Mouse (Mus musculus) kidney, embryonic 15.5 days (tissue): ENCODE measurements around the gene Tnni2. TPM values are rescaled to one million over a fixed set of nuclear protein-coding genes. Genes with fewer than 3 reads are reported as not detected.

Experiments
- ATAC-seq: fragments of 200-750 bp; cut with Nextera tagmentation; replicated peaks from 2 replicates; pipeline ENCODE4 v1.8.0; 2017; ENCODE audit warnings: moderate TSS enrichment; ENCODE audit not compliant: low FRiP score
- H3K27ac ChIP-seq: fragments of 300-500 bp; sonication (generic); 2 replicates; pipeline ENCODE4 v1.5.1; 2015; ENCODE audit warnings: mild to moderate bottlenecking, inconsistent platforms
- H3K27me3 ChIP-seq: fragments of 300-500 bp; sonication (generic); 2 replicates; pipeline ENCODE4 v1.6.1; 2015; ENCODE audit warnings: inconsistent platforms
- H3K36me3 ChIP-seq: fragments of 300-500 bp; sonication (generic); 2 replicates; pipeline ENCODE4 v1.6.1; 2015; ENCODE audit warnings: inconsistent platforms
- H3K4me1 ChIP-seq: fragments of 300-500 bp; sonication (generic); 2 replicates; pipeline ENCODE4 v1.6.1; 2015; ENCODE audit warnings: inconsistent platforms
- H3K4me2 ChIP-seq: fragments of 300-500 bp; sonication (generic); 2 replicates; pipeline ENCODE4 v1.6.1; 2015; ENCODE audit warnings: moderate library complexity, mild to moderate bottlenecking, inconsistent platforms
- H3K4me3 ChIP-seq: fragments of 300-500 bp; sonication (generic); replicated peaks from 2 replicates; pipeline ENCODE4 v1.5.1; 2015; ENCODE audit warnings: mild to moderate bottlenecking, inconsistent platforms
- H3K9ac ChIP-seq: fragments of 300-500 bp; sonication (generic); 2 replicates; pipeline ENCODE4 v1.6.1; 2015; ENCODE audit warnings: mild to moderate bottlenecking, inconsistent platforms
- H3K9me3 ChIP-seq: fragments of 300-500 bp; sonication (generic); replicated peaks from 2 replicates; pipeline ENCODE4 v1.6.1; 2016; ENCODE audit warnings: inconsistent platforms
- WGBS: fragments of 180-500 bp; shearing (Covaris S2); methylation state at CpG from one replicate; pipeline ENCODE4 v1.1.7; 2015; ENCODE audit warnings: mixed read lengths; 5-methylcytosine and 5-hydroxymethylcytosine counted together
- polyA plus RNA-seq: library from polyadenylated mRNA; unstranded; fragments of >200 nt; fragmentation: Nextera tagmentation; extraction: Ambion mirVana; gene quantifications from 2 replicates; pipeline ENCODE4 v1.2.1, GENCODE M21; 2015

Gene Tnni2
- polyA plus RNA-seq, 1 experiment from 2014 or later = 19.0 TPM

- Histone ChIP-seq H3K9me3 (no peaks in the 10 kb centered on the region), H3K27me3 (no peaks in the 10 kb centered on the region), H3K4me1 (0 out of 2 replicates have a peak, but pooled peaks cover 1% of the 10 kb centered on the region), H3K36me3 (peaks cover 74% of the 10 kb centered on the region), H3K9ac (no peak overlapping the region), H3K27ac (no peak overlapping the region), H3K4me2 (no peak overlapping the region), H3K4me3 (no peak overlapping the region)
- no peak for ATAC-seq
- WGBS = 75% methylated on average over 8 of the region's 8 CpGs
Observed at GRCm38 (mm10) chr7:142493535-142493934, 51.9 kb downstream of the Tnni2 start.

Other genes with a start within 250 kb of the Tnni2 start
- not detected in 2 replicates for gene Krtap5-3, start 240.4 kb upstream of the Tnni2 start, polyA plus RNA-seq
- gene Gm7579, start 229.9 kb upstream of the Tnni2 start, polyA plus RNA-seq = not detected in 2 replicates
- gene Krtap5-5, start 211.8 kb upstream of the Tnni2 start, polyA plus RNA-seq = not detected in 2 replicates
- gene Gm40460, start 200.7 kb upstream of the Tnni2 start, polyA plus RNA-seq = not detected in 2 replicates
- gene Gm2431, start 183.5 kb upstream of the Tnni2 start, polyA plus RNA-seq = not detected in 2 replicates
- not detected in 2 replicates for gene Gm4559, start 167.4 kb upstream of the Tnni2 start, polyA plus RNA-seq
- gene Krtap5-1, start 144.7 kb upstream of the Tnni2 start, polyA plus RNA-seq = not detected in 2 replicates
- not detected in 2 replicates for gene Krtap5-4, start 138.3 kb upstream of the Tnni2 start, polyA plus RNA-seq
- gene Ifitm10, start 68.1 kb upstream of the Tnni2 start, polyA plus RNA-seq = 1.8 and 2.3 TPM in 2 replicates
- gene Gm49369, start 59.1 kb upstream of the Tnni2 start, polyA plus RNA-seq = 1.2 and 2.5 TPM in 2 replicates
- 294 and 312 TPM in 2 replicates for gene Ctsd, start 53.8 kb upstream of the Tnni2 start, polyA plus RNA-seq
- 0.62 and 1.3 TPM in 2 replicates for gene Syt8, start 7.0 kb upstream of the Tnni2 start, polyA plus RNA-seq
- 115 and 139 TPM in 2 replicates for gene Lsp1, start 19.0 kb downstream of the Tnni2 start, polyA plus RNA-seq
- 23.5 and 46.2 TPM in 2 replicates for gene Tnnt3, start 57.0 kb downstream of the Tnni2 start, polyA plus RNA-seq
- 25.8 and 26.8 TPM in 2 replicates for gene Mrpl23, start 90.9 kb downstream of the Tnni2 start, polyA plus RNA-seq
- 693 and 696 TPM in 2 replicates for gene Igf2, start 225.0 kb downstream of the Tnni2 start, polyA plus RNA-seq
- not detected in 2 replicates for gene Gm49394, start 228.1 kb downstream of the Tnni2 start, polyA plus RNA-seq